Mouse (Mus musculus): ENCODE measurements around the gene Smurf2. TPM values are rescaled to one million over a fixed set of nuclear protein-coding genes. Genes with fewer than 3 reads are reported as not detected.
A peak's percentile ranks its signal among the peaks of the same experiment; 100 is the strongest.
"Not testable (repeated sequence)": the region's sequence is repeated elsewhere in the genome, so short reads cannot be mapped to it uniquely, and the experiment has no call there.

The Smurf2 gene
- total RNA-seq, 2 experiments from 2014 or later, result 22.3 to 26.6 TPM

GRCm38 (mm10) chr11:106812410-106813136 lies 107.9 kb downstream of the Smurf2 start:
- DNase-seq, result no peak

GRCm38 (mm10) chr11:106807442-106807841 lies 113.1 kb downstream of the Smurf2 start:
- not testable (repeated sequence) for DNase-seq

GRCm38 (mm10) chr11:106802069-106802627 lies 118.4 kb downstream of the Smurf2 start:
- no peak for DNase-seq

GRCm38 (mm10) chr11:106795679-106796078 lies 124.8 kb downstream of the Smurf2 start:
- DNase-seq, result no peak

GRCm38 (mm10) chr11:106793846-106794245 lies 126.7 kb downstream of the Smurf2 start:
- no peak for DNase-seq

- DNase-seq, result no peak
Observed at GRCm38 (mm10) chr11:106789649-106790048, 130.9 kb downstream of the Smurf2 start.

GRCm38 (mm10) chr11:106788775-106789459 lies 131.6 kb downstream of the Smurf2 start, which contains the start of the genes Ddx5 and Cep95:
Ddx5 (minus strand) TSS chr11:106789185.
Cep95 (plus strand) TSS chr11:106789252.
- peak; percentile 93 for DNase-seq

- DNase-seq, result peak; percentile 100
Observed at GRCm38 (mm10) chr11:106788026-106788774, 132.3 kb downstream of the Smurf2 start.

- peak; percentile 96 for DNase-seq
Observed at GRCm38 (mm10) chr11:106787131-106788025, 133.1 kb downstream of the Smurf2 start.

GRCm38 (mm10) chr11:106785043-106785442 lies 135.5 kb downstream of the Smurf2 start:
- no peak for DNase-seq

GRCm38 (mm10) chr11:106784476-106784875 lies 136.0 kb downstream of the Smurf2 start:
- no peak for DNase-seq

- no peak for DNase-seq
Observed at GRCm38 (mm10) chr11:106782841-106783764, 137.4 kb downstream of the Smurf2 start.

- DNase-seq, result not testable (repeated sequence)
Observed at GRCm38 (mm10) chr11:106782271-106782670, 138.2 kb downstream of the Smurf2 start.

- DNase-seq, result no peak
Observed at GRCm38 (mm10) chr11:106780590-106781220, 139.8 kb downstream of the Smurf2 start.

- no peak for DNase-seq
Observed at GRCm38 (mm10) chr11:106780089-106780425, 140.5 kb downstream of the Smurf2 start.

GRCm38 (mm10) chr11:106779388-106780088 lies 141.0 kb downstream of the Smurf2 start, which contains the start of gene Polg2:
Polg2 (minus strand) TSS chr11:106779537.
- peak; percentile 88 for DNase-seq

- no peak for DNase-seq
Observed at GRCm38 (mm10) chr11:106778589-106779387, 141.7 kb downstream of the Smurf2 start.

- no peak for DNase-seq
Observed at GRCm38 (mm10) chr11:106778132-106778531, 142.4 kb downstream of the Smurf2 start.
